Mouse (Mus musculus): Measurements from ENCODE around the gene Ibsp. TPM values are rescaled to one million over a fixed set of nuclear protein-coding genes. Genes with fewer than 3 reads are reported as not detected.

Gene Ibsp
- polyA plus RNA-seq, 1 experiment from 2014 or later = not detected

GRCm38 (mm10) chr5:104351041-104351440 lies 52.1 kb downstream of the Ibsp start:
- H3K36me3 ChIP-seq (ENCODE audit: control insufficient read depth, insufficient read depth, low read length) = no peaks in the 10 kb centered on the region
- H3K9me3 ChIP-seq (ENCODE audit: control insufficient read depth, low read length) = no peaks in the 10 kb centered on the region
- H3K27ac ChIP-seq (ENCODE audit: low read depth, low read length) = no peak overlapping the region
- no peak overlapping the region for H3K9ac ChIP-seq (ENCODE audit: low read length)
- DNase-seq (ENCODE audit: low spot score) (no peak), ATAC-seq (replicated peaks; ENCODE audit: low FRiP score) (no peak)
- H3K4me2 ChIP-seq (ENCODE audit: low read depth, low read length, severe bottlenecking) = no peak overlapping the region
- no peaks in the 10 kb centered on the region for H3K27me3 ChIP-seq (ENCODE audit: control insufficient read depth, insufficient read depth, low read length)
- no peaks in the 10 kb centered on the region for H3K4me1 ChIP-seq (replicated peaks; ENCODE audit: control insufficient read depth, insufficient read depth, low read length)
- 63% methylated on average over 1 of the region's 1 CpGs for WGBS
- no peak overlapping the region for H3K4me3 ChIP-seq (ENCODE audit: low read depth, low read length)

GRCm38 (mm10) chr5:104351874-104352273 lies 52.9 kb downstream of the Ibsp start:
- H3K27me3 ChIP-seq (ENCODE audit: control insufficient read depth, insufficient read depth, low read length) = no peaks in the 10 kb centered on the region
- no peak overlapping the region for H3K4me2 ChIP-seq (ENCODE audit: low read depth, low read length, severe bottlenecking)
- no peaks in the 10 kb centered on the region for H3K36me3 ChIP-seq (ENCODE audit: control insufficient read depth, insufficient read depth, low read length)
- no peak overlapping the region for H3K9ac ChIP-seq (ENCODE audit: low read length)
- no peak overlapping the region for H3K27ac ChIP-seq (ENCODE audit: low read depth, low read length)
- WGBS = 81% methylated on average over 5 of the region's 5 CpGs
- ATAC-seq (replicated peaks; ENCODE audit: low FRiP score) = no peak
- no peak for DNase-seq (ENCODE audit: low spot score)
- H3K4me3 ChIP-seq (ENCODE audit: low read depth, low read length) = no peak overlapping the region
- H3K9me3 ChIP-seq (ENCODE audit: control insufficient read depth, low read length) = no peaks in the 10 kb centered on the region
- no peaks in the 10 kb centered on the region for H3K4me1 ChIP-seq (replicated peaks; ENCODE audit: control insufficient read depth, insufficient read depth, low read length)

GRCm38 (mm10) chr5:104357575-104357974 lies 58.6 kb downstream of the Ibsp start:
- no peak for DNase-seq (ENCODE audit: low spot score)
- H3K4me2 ChIP-seq (ENCODE audit: low read depth, low read length, severe bottlenecking) = no peak overlapping the region
- H3K4me1 ChIP-seq (replicated peaks; ENCODE audit: control insufficient read depth, insufficient read depth, low read length) = no peaks in the 10 kb centered on the region
- H3K27ac ChIP-seq (ENCODE audit: low read depth, low read length) = no peak overlapping the region
- ATAC-seq (replicated peaks; ENCODE audit: low FRiP score) = no peak
- H3K4me3 ChIP-seq (ENCODE audit: low read depth, low read length) = no peak overlapping the region
- no peaks in the 10 kb centered on the region for H3K36me3 ChIP-seq (ENCODE audit: control insufficient read depth, insufficient read depth, low read length)
- no peaks in the 10 kb centered on the region for H3K9me3 ChIP-seq (ENCODE audit: control insufficient read depth, low read length)
- 83% methylated on average over 5 of the region's 5 CpGs for WGBS
- no peaks in the 10 kb centered on the region for H3K27me3 ChIP-seq (ENCODE audit: control insufficient read depth, insufficient read depth, low read length)
- H3K9ac ChIP-seq (ENCODE audit: low read length) = no peak overlapping the region

- Histone ChIP-seq H3K4me3 (ENCODE audit: low read depth, low read length) (no peak overlapping the region), H3K9me3 (ENCODE audit: control insufficient read depth, low read length) (no peaks in the 10 kb centered on the region), H3K36me3 (ENCODE audit: control insufficient read depth, insufficient read depth, low read length) (no peaks in the 10 kb centered on the region), H3K4me2 (ENCODE audit: low read depth, low read length, severe bottlenecking) (no peak overlapping the region), H3K9ac (ENCODE audit: low read length) (no peak overlapping the region), H3K27ac (ENCODE audit: low read depth, low read length) (no peak overlapping the region), H3K4me1 (replicated peaks; ENCODE audit: control insufficient read depth, insufficient read depth, low read length) (no peaks in the 10 kb centered on the region), H3K27me3 (ENCODE audit: control insufficient read depth, insufficient read depth, low read length) (no peaks in the 10 kb centered on the region)
- ATAC-seq (replicated peaks; ENCODE audit: low FRiP score) (no peak), DNase-seq (ENCODE audit: low spot score) (no peak)
- WGBS = 51% methylated on average over 7 of the region's 7 CpGs
Observed at GRCm38 (mm10) chr5:104358592-104358991, 59.6 kb downstream of the Ibsp start.

- no peaks in the 10 kb centered on the region for H3K9me3 ChIP-seq (ENCODE audit: control insufficient read depth, low read length)
- ATAC-seq (replicated peaks; ENCODE audit: low FRiP score) (no peak), DNase-seq (ENCODE audit: low spot score) (no peak)
- WGBS = 69% methylated on average over 6 of the region's 6 CpGs
- no peaks in the 10 kb centered on the region for H3K4me1 ChIP-seq (replicated peaks; ENCODE audit: control insufficient read depth, insufficient read depth, low read length)
- H3K27ac ChIP-seq (ENCODE audit: low read depth, low read length) = no peak overlapping the region
- no peak overlapping the region for H3K4me3 ChIP-seq (ENCODE audit: low read depth, low read length)
- H3K27me3 ChIP-seq (ENCODE audit: control insufficient read depth, insufficient read depth, low read length) = no peaks in the 10 kb centered on the region
- no peak overlapping the region for H3K9ac ChIP-seq (ENCODE audit: low read length)
- H3K4me2 ChIP-seq (ENCODE audit: low read depth, low read length, severe bottlenecking) = no peak overlapping the region
- no peaks in the 10 kb centered on the region for H3K36me3 ChIP-seq (ENCODE audit: control insufficient read depth, insufficient read depth, low read length)
Observed at GRCm38 (mm10) chr5:104359257-104359656, 60.3 kb downstream of the Ibsp start.

Small RNA genes within 50 kb of the gene (microRNA-seq; reads per million reads assigned to microRNA genes)
- gene Gm23616 (ENCODE audit: insufficient number of aligned reads) = not detected

Other genes starting within 250 kb of the Ibsp start
- gene Gm17660, start 221.6 kb upstream of the Ibsp start, polyA plus RNA-seq (2014; fragmentation: Nextera tagmentation; extraction: Ambion mirVana) = not detected in 2 replicates
- gene Sparcl1, start 185.4 kb upstream of the Ibsp start, polyA plus RNA-seq (2014; fragmentation: Nextera tagmentation; extraction: Ambion mirVana) = 23.3 and 24.1 TPM in 2 replicates
- not detected in 2 replicates for gene Dspp, start 128.5 kb upstream of the Ibsp start, polyA plus RNA-seq (2014; fragmentation: Nextera tagmentation; extraction: Ambion mirVana)
- 0.72 and 0.77 TPM in 2 replicates for gene Dmp1, start 96.6 kb upstream of the Ibsp start, polyA plus RNA-seq (2014; fragmentation: Nextera tagmentation; extraction: Ambion mirVana)
- not detected in 2 replicates for gene Mepe, start 26.2 kb downstream of the Ibsp start, polyA plus RNA-seq (2014; fragmentation: Nextera tagmentation; extraction: Ambion mirVana)
- gene Spp1, start 135.9 kb downstream of the Ibsp start, polyA plus RNA-seq (2014; fragmentation: Nextera tagmentation; extraction: Ambion mirVana) = 3.4 and 4.0 TPM in 2 replicates
- gene Pkd2, start 160.3 kb downstream of the Ibsp start, polyA plus RNA-seq (2014; fragmentation: Nextera tagmentation; extraction: Ambion mirVana) = 12.7 and 14.6 TPM in 2 replicates
- gene BC005561, start 209.2 kb downstream of the Ibsp start, polyA plus RNA-seq (2014; fragmentation: Nextera tagmentation; extraction: Ambion mirVana) = 18.9 and 19.1 TPM in 2 replicates

Measured in forebrain, embryonic 11.5 days (tissue).